Mouse (Mus musculus) heart, embryonic 16.5 days (tissue): ENCODE measurements around the gene Smchd1. TPM values are rescaled to one million over a fixed set of nuclear protein-coding genes. Genes with fewer than 3 reads are reported as not detected.

Experiments used
- ATAC-seq: fragments of 200-750 bp; cut with Nextera tagmentation; replicated peaks from 2 replicates; pipeline ENCODE4 v1.8.0; 2017; ENCODE audit warnings: moderate number of reproducible peaks; ENCODE audit not compliant: insufficient read depth, low FRiP score; ENCODE audit errors: extremely low read depth
- H3K27ac ChIP-seq: fragments of 300-500 bp; sonication (generic); 2 replicates; pipeline ENCODE4 v1.5.1; 2014; ENCODE audit warnings: mild to moderate bottlenecking, low read length, control low read depth, moderate library complexity
- H3K27me3 ChIP-seq: fragments of 300-500 bp; sonication (generic); 2 replicates; pipeline ENCODE4 v1.6.1; 2014; ENCODE audit warnings: low read length, mixed read lengths; ENCODE audit not compliant: control insufficient read depth, insufficient read depth
- H3K36me3 ChIP-seq: fragments of 300-500 bp; sonication (generic); 2 replicates; pipeline ENCODE4 v1.6.1; 2014; ENCODE audit not compliant: control insufficient read depth, insufficient read depth
- H3K4me1 ChIP-seq: fragments of 300-500 bp; sonication (generic); 2 replicates; pipeline ENCODE4 v1.6.1; 2014; ENCODE audit warnings: low read length, mixed read lengths; ENCODE audit not compliant: control insufficient read depth, insufficient read depth
- H3K4me2 ChIP-seq: fragments of 300-500 bp; sonication (generic); 2 replicates; pipeline ENCODE4 v1.6.1; 2014; ENCODE audit warnings: low read depth, mild to moderate bottlenecking, control low read depth, low read length
- H3K4me3 ChIP-seq: fragments of 300-500 bp; sonication (generic); 2 replicates; pipeline ENCODE4 v1.5.1; 2014; ENCODE audit warnings: mild to moderate bottlenecking, control low read depth, low read length
- H3K9ac ChIP-seq: fragments of 300-500 bp; sonication (generic); 2 replicates; pipeline ENCODE4 v1.6.1; 2014; ENCODE audit warnings: low read length, control low read depth
- H3K9me3 ChIP-seq: fragments of 300-500 bp; sonication (generic); replicated peaks from 2 replicates; pipeline ENCODE4 v1.6.1; 2016; ENCODE audit warnings: low read length; ENCODE audit not compliant: control insufficient read depth
- WGBS: fragments of 180-500 bp; shearing (Covaris S2); extraction: QIAGEN DNeasy Blood & Tissue Kit; methylation state at CpG from one replicate; pipeline ENCODE4 v1.1.7; 2014; 5-methylcytosine and 5-hydroxymethylcytosine counted together
- polyA plus RNA-seq: library from polyadenylated mRNA; unstranded; fragments of >200 nt; fragmentation: Nextera tagmentation; extraction: Ambion mirVana; gene quantifications from 2 replicates; pipeline ENCODE4 v1.2.1, GENCODE M21; 2015

Gene Smchd1
- polyA plus RNA-seq, 1 experiment from 2014 or later: 35.4 TPM

GRCm38 (mm10) chr17:71310486-71311339, 164.4 kb downstream of the Smchd1 start:
- H3K4me3 ChIP-seq: peak overlapping the region; percentile 77
- H3K27me3 ChIP-seq: no peaks in the 10 kb centered on the region
- H3K9ac ChIP-seq: peak overlapping the region; percentile 85
- no peaks in the 10 kb centered on the region for H3K36me3 ChIP-seq
- WGBS: under 1% methylated on average over 67 of the region's 67 CpGs
- peaks cover 27% of the 10 kb centered on the region for H3K4me1 ChIP-seq
- 0 out of 2 replicates have a peak overlapping the region, but pooled peaks have one; percentile 21 for H3K27ac ChIP-seq
- ATAC-seq: peak; percentile 35
- H3K4me2 ChIP-seq: peak overlapping the region; percentile 93
- H3K9me3 ChIP-seq: no peaks in the 10 kb centered on the region

- H3K27ac ChIP-seq: 0 out of 2 replicates have a peak overlapping the region, but pooled peaks have one; percentile 21
- ATAC-seq: no peak
Measured at GRCm38 (mm10) chr17:71309711-71310485, 165.2 kb downstream of the Smchd1 start.

GRCm38 (mm10) chr17:71309141-71309540, 166.0 kb downstream of the Smchd1 start:
- peak overlapping the region; percentile 93 for H3K4me2 ChIP-seq
- no peak overlapping the region for H3K27ac ChIP-seq
- H3K36me3 ChIP-seq: no peaks in the 10 kb centered on the region
- H3K27me3 ChIP-seq: no peaks in the 10 kb centered on the region
- WGBS: 30% methylated on average over 14 of the region's 14 CpGs
- peak overlapping the region; percentile 77 for H3K4me3 ChIP-seq
- H3K4me1 ChIP-seq: peaks cover 27% of the 10 kb centered on the region
- ATAC-seq: no peak
- H3K9ac ChIP-seq: peak overlapping the region; percentile 85
- no peaks in the 10 kb centered on the region for H3K9me3 ChIP-seq

More at GRCm38 (mm10) chr17:71309711-71310485, 165.2 kb downstream of the Smchd1 start:
- peak overlapping the region; percentile 93 for H3K4me2 ChIP-seq
- H3K4me1 ChIP-seq: peaks cover 27% of the 10 kb centered on the region
- H3K27me3 ChIP-seq: no peaks in the 10 kb centered on the region
- no peaks in the 10 kb centered on the region for H3K36me3 ChIP-seq
- peak overlapping the region; percentile 85 for H3K9ac ChIP-seq
- H3K9me3 ChIP-seq: no peaks in the 10 kb centered on the region
- peak overlapping the region; percentile 77 for H3K4me3 ChIP-seq
- 8% methylated on average over 23 of the region's 23 CpGs for WGBS

- 84% methylated on average over 5 of the region's 5 CpGs for WGBS
- Histone ChIP-seq H3K4me1 (peaks cover 27% of the 10 kb centered on the region), H3K27me3 (no peaks in the 10 kb centered on the region), H3K4me2 (no peak overlapping the region), H3K9me3 (no peaks in the 10 kb centered on the region), H3K4me3 (no peak overlapping the region), H3K9ac (no peak overlapping the region), H3K27ac (no peak overlapping the region), H3K36me3 (no peaks in the 10 kb centered on the region)
- ATAC-seq: no peak
Measured at GRCm38 (mm10) chr17:71308296-71308695, 166.8 kb downstream of the Smchd1 start.

- no peaks in the 10 kb centered on the region for H3K36me3 ChIP-seq
- peaks cover 27% of the 10 kb centered on the region for H3K4me1 ChIP-seq
- peak overlapping the region; percentile 76 for H3K27ac ChIP-seq
- no peaks in the 10 kb centered on the region for H3K27me3 ChIP-seq
- no peak overlapping the region for H3K4me3 ChIP-seq
- ATAC-seq: peak; percentile 50
- WGBS: 71% methylated on average over 10 of the region's 10 CpGs
- H3K9ac ChIP-seq: no peak overlapping the region
- no peak overlapping the region; the same call in none of the 2 replicates for H3K4me2 ChIP-seq
- no peaks in the 10 kb centered on the region for H3K9me3 ChIP-seq
Measured at GRCm38 (mm10) chr17:71307251-71307790, 167.8 kb downstream of the Smchd1 start.

GRCm38 (mm10) chr17:71306716-71307115, 168.4 kb downstream of the Smchd1 start:
- 83% methylated on average over 4 of the region's 4 CpGs for WGBS
- no peak for ATAC-seq
- peaks cover 27% of the 10 kb centered on the region for H3K4me1 ChIP-seq
- H3K36me3 ChIP-seq: no peaks in the 10 kb centered on the region
- H3K27me3 ChIP-seq: no peaks in the 10 kb centered on the region
- H3K4me3 ChIP-seq: no peak overlapping the region
- peak overlapping the region; percentile 76 for H3K27ac ChIP-seq
- no peak overlapping the region; the same call in none of the 2 replicates for H3K4me2 ChIP-seq
- no peak overlapping the region for H3K9ac ChIP-seq
- H3K9me3 ChIP-seq: no peaks in the 10 kb centered on the region

GRCm38 (mm10) chr17:71306091-71306490, 169.1 kb downstream of the Smchd1 start:
- WGBS: 86% methylated on average over 6 of the region's 6 CpGs
- ATAC-seq: no peak
- Histone ChIP-seq H3K9ac (no peak overlapping the region), H3K4me2 (no peak overlapping the region), H3K4me3 (no peak overlapping the region), H3K27ac (no peak overlapping the region), H3K9me3 (no peaks in the 10 kb centered on the region), H3K27me3 (no peaks in the 10 kb centered on the region), H3K4me1 (peaks cover 22% of the 10 kb centered on the region), H3K36me3 (no peaks in the 10 kb centered on the region)

GRCm38 (mm10) chr17:71303444-71303843, 171.7 kb downstream of the Smchd1 start:
- H3K36me3 ChIP-seq: no peaks in the 10 kb centered on the region
- no peak overlapping the region for H3K4me2 ChIP-seq
- H3K9me3 ChIP-seq: no peaks in the 10 kb centered on the region
- no peaks in the 10 kb centered on the region for H3K27me3 ChIP-seq
- H3K4me1 ChIP-seq: peaks cover 10% of the 10 kb centered on the region
- no peak overlapping the region for H3K27ac ChIP-seq
- H3K4me3 ChIP-seq: no peak overlapping the region
- no peak for ATAC-seq
- H3K9ac ChIP-seq: no peak overlapping the region
- 48% methylated on average over 6 of the region's 6 CpGs for WGBS
